ENCODE assay signal across 7 mouse cellular contexts in genomic region chr2:134929452-134929851, GRCm38 (mm10).
DNase-seq lines count a peak whose midpoint lies in the region; ATAC-seq and TF ChIP-seq lines count a peak whose summit lies in the region.

No protein-coding gene starts in this region.

- no peaks in the 10 kb centered on the region for H3K9me3 ChIP-seq in forebrain, embryonic 10.5 days
- no peaks in the 10 kb centered on the region for H3K9me3 ChIP-seq in hindbrain, postnatal 0 days (ENCODE audit: low read length)
- H3K9me3 ChIP-seq in midbrain, postnatal 0 days (ENCODE audit: low read length) = no peaks in the 10 kb centered on the region
- no peaks in the 10 kb centered on the region for H3K9me3 ChIP-seq in liver, embryonic 11.5 days (ENCODE audit: control insufficient read depth, low read length)

- H3K4me3 ChIP-seq in forebrain, embryonic 10.5 days = no peak overlapping the region
- no peak overlapping the region for H3K4me3 ChIP-seq in hindbrain, postnatal 0 days (ENCODE audit: low read length)
- H3K4me3 ChIP-seq in midbrain, postnatal 0 days (ENCODE audit: low read depth, low read length) = no peak overlapping the region
- no peak overlapping the region for H3K4me3 ChIP-seq in liver, embryonic 11.5 days (ENCODE audit: low read depth, low read length)

- peaks cover 46% of the 10 kb centered on the region for H3K4me1 ChIP-seq in forebrain, embryonic 10.5 days
- peaks cover 3% of the 10 kb centered on the region; the same call in 1 of the 2 replicates for H3K4me1 ChIP-seq in hindbrain, postnatal 0 days (ENCODE audit: insufficient read depth, low read length)
- H3K4me1 ChIP-seq in midbrain, postnatal 0 days (ENCODE audit: insufficient read depth, low read length) = no peaks in the 10 kb centered on the region
- H3K4me1 ChIP-seq in liver, embryonic 11.5 days (replicated peaks; ENCODE audit: control insufficient read depth, insufficient read depth, low read length) = no peaks in the 10 kb centered on the region; the same call in 1 of the 2 replicates

- ATAC-seq in hindbrain, postnatal 0 days = peak; percentile 78
- ATAC-seq in midbrain, postnatal 0 days (ENCODE audit: low FRiP score) = peak; percentile 56; the same call in 1 of the 2 replicates
- no peak for ATAC-seq in liver, embryonic 11.5 days (replicated peaks; ENCODE audit: low FRiP score)

- DNase-seq in embryo, embryonic 10 days (ENCODE audit: low spot score) = peak; percentile 65
- DNase-seq in forebrain, embryonic 10.5 days (ENCODE audit: extremely low spot score, low spot score) = peak; percentile 38
- peak; percentile 61 for DNase-seq in hindbrain, postnatal 0 days (ENCODE audit: low spot score)
- peak; percentile 71 for DNase-seq in midbrain, postnatal 0 days (ENCODE audit: low spot score)
- DNase-seq in liver, embryonic 11.5 days (ENCODE audit: low spot score) = no peak
- no peak for DNase-seq in kidney, adult 8-10 months
- DNase-seq in gastrocnemius, adult 18-20 months (ENCODE audit: low spot score) = no peak

- no peaks in the 10 kb centered on the region for H3K36me3 ChIP-seq in forebrain, embryonic 10.5 days (replicated peaks)
- no peaks in the 10 kb centered on the region for H3K36me3 ChIP-seq in hindbrain, postnatal 0 days (ENCODE audit: insufficient read depth, low read length)
- no peaks in the 10 kb centered on the region for H3K36me3 ChIP-seq in midbrain, postnatal 0 days (ENCODE audit: insufficient read depth, low read length)
- no peaks in the 10 kb centered on the region for H3K36me3 ChIP-seq in liver, embryonic 11.5 days (ENCODE audit: control insufficient read depth, insufficient read depth, low read length)

- no peak overlapping the region for H3K9ac ChIP-seq in hindbrain, postnatal 0 days (replicated peaks; ENCODE audit: low read length)
- no peak overlapping the region for H3K9ac ChIP-seq in midbrain, postnatal 0 days (replicated peaks; ENCODE audit: low read length, poor library complexity, severe bottlenecking)
- no peak overlapping the region for H3K9ac ChIP-seq in liver, embryonic 11.5 days (ENCODE audit: low read depth, low read length)

- peak overlapping the region; percentile 40; the same call in 1 of the 2 replicates for H3K27ac ChIP-seq in forebrain, embryonic 10.5 days
- H3K27ac ChIP-seq in hindbrain, postnatal 0 days = no peak overlapping the region
- H3K27ac ChIP-seq in midbrain, postnatal 0 days (ENCODE audit: low read depth, low read length) = no peak overlapping the region
- no peak overlapping the region for H3K27ac ChIP-seq in liver, embryonic 11.5 days (ENCODE audit: low read depth, low read length)

- TF ChIP-seq CTCF in hindbrain, postnatal 0 days (IDR thresholded peaks at IDR 0.05; ENCODE audit: low read depth) = no peak
- TF ChIP-seq CTCF in midbrain, postnatal 0 days (IDR thresholded peaks at IDR 0.05) = no peak

- H3K27me3 ChIP-seq in forebrain, embryonic 10.5 days (ENCODE audit: poor library complexity, severe bottlenecking) = no peaks in the 10 kb centered on the region
- no peaks in the 10 kb centered on the region for H3K27me3 ChIP-seq in hindbrain, postnatal 0 days (ENCODE audit: insufficient read depth, low read length)
- H3K27me3 ChIP-seq in midbrain, postnatal 0 days (ENCODE audit: insufficient read depth, low read length) = no peaks in the 10 kb centered on the region
- no peaks in the 10 kb centered on the region for H3K27me3 ChIP-seq in liver, embryonic 11.5 days (replicated peaks; ENCODE audit: control insufficient read depth, insufficient read depth, low read length)

- H3K4me2 ChIP-seq in hindbrain, postnatal 0 days (ENCODE audit: low read depth, low read length) = no peak overlapping the region
- H3K4me2 ChIP-seq in midbrain, postnatal 0 days (ENCODE audit: low read depth, low read length, poor library complexity, severe bottlenecking) = no peak overlapping the region
- H3K4me2 ChIP-seq in liver, embryonic 11.5 days = no peak overlapping the region

Comparison
In these comparisons a context has a peak if more than half of its experiments do, and no peak if none do; other contexts are left out.
1. DNase-seq: peak in embryo, embryonic 10 days (single experiment), forebrain, embryonic 10.5 days (single experiment), hindbrain, postnatal 0 days (single experiment) and midbrain, postnatal 0 days (single experiment); none in liver, embryonic 11.5 days (single experiment), kidney, adult 8-10 months (0 of 2) and gastrocnemius, adult 18-20 months (single experiment).